Mouse (Mus musculus): ENCODE results near the gene Ptprh. TPM values are rescaled to one million over a fixed set of nuclear protein-coding genes. Genes with fewer than 3 reads are reported as not detected.

The Ptprh gene
- polyA plus RNA-seq, 1 experiment from 2014 or later: not detected

- Histone ChIP-seq H3K4me2 (ENCODE audit: low read depth, low read length) (no peak overlapping the region), H3K9me3 (ENCODE audit: low read length) (no peaks in the 10 kb centered on the region), H3K9ac (replicated peaks) (no peak overlapping the region), H3K4me1 (ENCODE audit: insufficient read depth) (peaks cover 7% of the 10 kb centered on the region; the same call in 1 of the 2 replicates), H3K36me3 (replicated peaks; ENCODE audit: insufficient read depth, low read length) (no peaks in the 10 kb centered on the region), H3K27ac (ENCODE audit: low read depth) (no peak overlapping the region), H3K27me3 (ENCODE audit: insufficient read depth, low read length) (peaks cover 16% of the 10 kb centered on the region), H3K4me3 (ENCODE audit: low read depth, low read length) (no peak overlapping the region)
- ATAC-seq (no peak), DNase-seq (no peak)
- no peak for TF ChIP-seq EP300 (IDR thresholded peaks at IDR 0.05; ENCODE audit: low read depth)
- no peak for TF ChIP-seq CTCF (IDR thresholded peaks at IDR 0.05; ENCODE audit: low read depth)
- 50% methylated on average over 1 of the region's 1 CpGs for WGBS (ENCODE audit: insufficient replicate concordance)
Measured at GRCm38 (mm10) chr7:4518487-4518886, 85.4 kb downstream of the Ptprh start.

GRCm38 (mm10) chr7:4516332-4517050 is 87.3 kb downstream of the Ptprh start, which contains the start of gene Tnnt1:
Gene Tnnt1, minus strand, starts transcription at chr7:4516382.
- 27% methylated on average over 4 of the region's 4 CpGs for WGBS (ENCODE audit: insufficient replicate concordance)
- H3K4me2 ChIP-seq (ENCODE audit: low read depth, low read length): no peak within 1 kb of the TSS
- peaks cover 12% of the 10 kb centered on the region for H3K27me3 ChIP-seq (ENCODE audit: insufficient read depth, low read length)
- TF ChIP-seq EP300 (IDR thresholded peaks at IDR 0.05; ENCODE audit: low read depth): no peak
- no peak within 1 kb of the TSS for H3K27ac ChIP-seq (ENCODE audit: low read depth)
- H3K9ac ChIP-seq (replicated peaks): no peak within 1 kb of the TSS
- no peaks in the 10 kb centered on the region for H3K36me3 ChIP-seq (replicated peaks; ENCODE audit: insufficient read depth, low read length)
- H3K9me3 ChIP-seq (ENCODE audit: low read length): no peaks in the 10 kb centered on the region
- peaks cover 7% of the 10 kb centered on the region; the same call in 1 of the 2 replicates for H3K4me1 ChIP-seq (ENCODE audit: insufficient read depth)
- DNase-seq: no peak
- no peak within 1 kb of the TSS for H3K4me3 ChIP-seq (ENCODE audit: low read depth, low read length)
- ATAC-seq: no peak

- Histone ChIP-seq H3K4me1 (ENCODE audit: insufficient read depth) (peaks cover 1% of the 10 kb centered on the region; the same call in 1 of the 2 replicates), H3K27me3 (ENCODE audit: insufficient read depth, low read length) (peaks cover 7% of the 10 kb centered on the region; the same call in 1 of the 2 replicates), H3K9ac (replicated peaks) (no peak overlapping the region), H3K36me3 (replicated peaks; ENCODE audit: insufficient read depth, low read length) (no peaks in the 10 kb centered on the region), H3K27ac (ENCODE audit: low read depth) (no peak overlapping the region), H3K9me3 (ENCODE audit: low read length) (no peaks in the 10 kb centered on the region), H3K4me2 (ENCODE audit: low read depth, low read length) (no peak overlapping the region), H3K4me3 (ENCODE audit: low read depth, low read length) (no peak overlapping the region)
- DNase-seq (no peak), ATAC-seq (no peak)
- WGBS (ENCODE audit: insufficient replicate concordance): 64% methylated on average over 6 of the region's 6 CpGs
- TF ChIP-seq CTCF (IDR thresholded peaks at IDR 0.05; ENCODE audit: low read depth) (no peak), EP300 (IDR thresholded peaks at IDR 0.05; ENCODE audit: low read depth) (no peak)
Measured at GRCm38 (mm10) chr7:4515853-4516252, 88.0 kb downstream of the Ptprh start.

GRCm38 (mm10) chr7:4513829-4514712 is 89.8 kb downstream of the Ptprh start:
- no peaks in the 10 kb centered on the region for H3K36me3 ChIP-seq (replicated peaks; ENCODE audit: insufficient read depth, low read length)
- TF ChIP-seq EP300 (IDR thresholded peaks at IDR 0.05; ENCODE audit: low read depth): no peak
- TF ChIP-seq CTCF (IDR thresholded peaks at IDR 0.05; ENCODE audit: low read depth): no peak
- no peak for DNase-seq
- H3K9me3 ChIP-seq (ENCODE audit: low read length): no peaks in the 10 kb centered on the region
- no peak overlapping the region for H3K4me2 ChIP-seq (ENCODE audit: low read depth, low read length)
- no peak overlapping the region for H3K9ac ChIP-seq (replicated peaks)
- H3K4me3 ChIP-seq (ENCODE audit: low read depth, low read length): no peak overlapping the region
- H3K27ac ChIP-seq (ENCODE audit: low read depth): no peak overlapping the region
- 67% methylated on average over 6 of the region's 6 CpGs for WGBS (ENCODE audit: insufficient replicate concordance)
- ATAC-seq: no peak
- no peaks in the 10 kb centered on the region for H3K27me3 ChIP-seq (ENCODE audit: insufficient read depth, low read length)
- H3K4me1 ChIP-seq (ENCODE audit: insufficient read depth): peaks cover 7% of the 10 kb centered on the region

GRCm38 (mm10) chr7:4513236-4513635 is 90.6 kb downstream of the Ptprh start:
- Histone ChIP-seq H3K4me1 (ENCODE audit: insufficient read depth) (peaks cover 15% of the 10 kb centered on the region), H3K36me3 (replicated peaks; ENCODE audit: insufficient read depth, low read length) (no peaks in the 10 kb centered on the region), H3K4me2 (ENCODE audit: low read depth, low read length) (no peak overlapping the region), H3K4me3 (ENCODE audit: low read depth, low read length) (no peak overlapping the region), H3K27me3 (ENCODE audit: insufficient read depth, low read length) (no peaks in the 10 kb centered on the region), H3K27ac (ENCODE audit: low read depth) (no peak overlapping the region), H3K9me3 (ENCODE audit: low read length) (no peaks in the 10 kb centered on the region), H3K9ac (replicated peaks) (no peak overlapping the region)
- ATAC-seq (peak; percentile 33; the same call in 1 of the 2 replicates), DNase-seq (peak; percentile 69)
- TF ChIP-seq CTCF (IDR thresholded peaks at IDR 0.05; ENCODE audit: low read depth) (peak; percentile 96), EP300 (IDR thresholded peaks at IDR 0.05; ENCODE audit: low read depth) (no peak)
- WGBS (ENCODE audit: insufficient replicate concordance): 21% methylated on average over 13 of the region's 13 CpGs

All from liver, postnatal 0 days (tissue).